Mouse (Mus musculus) stomach, embryonic 14.5 days (tissue): Measurements from ENCODE around the gene Smad6. TPM values are rescaled to one million over a fixed set of nuclear protein-coding genes. Genes with fewer than 3 reads are reported as not detected.

Source experiments
- ATAC-seq: fragments of 200-750 bp; cut with Nextera tagmentation; 2 replicates; pipeline ENCODE4 v1.8.0; 2017; ENCODE audit warnings: low read depth, moderate TSS enrichment; ENCODE audit not compliant: insufficient number of reproducible peaks, insufficient read depth, low FRiP score
- H3K27ac ChIP-seq: fragments of 300-500 bp; sonication (generic); 2 replicates; pipeline ENCODE4 v1.5.1; 2014; ENCODE audit warnings: mild to moderate bottlenecking, low read length, moderate library complexity, mixed read lengths
- H3K27me3 ChIP-seq: fragments of 300-500 bp; sonication (generic); 2 replicates; pipeline ENCODE4 v1.6.1; 2014; ENCODE audit warnings: low read length, control low read depth, mixed read lengths; ENCODE audit not compliant: control insufficient read depth, insufficient read depth
- H3K36me3 ChIP-seq: fragments of 300-500 bp; sonication (generic); 2 replicates; pipeline ENCODE4 v1.6.1; 2014; ENCODE audit warnings: mild to moderate bottlenecking, control low read depth, low read length, moderate library complexity, mixed read lengths; ENCODE audit not compliant: control insufficient read depth, insufficient read depth
- H3K4me1 ChIP-seq: fragments of 300-500 bp; sonication (generic); 2 replicates; pipeline ENCODE4 v1.6.1; 2014; ENCODE audit warnings: low read length, control low read depth, mixed read lengths; ENCODE audit not compliant: control insufficient read depth, insufficient read depth
- H3K4me2 ChIP-seq: fragments of 300-500 bp; sonication (generic); replicated peaks from 2 replicates; pipeline ENCODE4 v1.6.1; 2014; ENCODE audit warnings: low read depth, low read length, control low read depth
- H3K4me3 ChIP-seq: fragments of 300-500 bp; sonication (generic); 2 replicates; pipeline ENCODE4 v1.5.1; 2014; ENCODE audit warnings: low read depth, low read length, control low read depth
- H3K9ac ChIP-seq: fragments of 300-500 bp; sonication (generic); replicated peaks from 2 replicates; pipeline ENCODE4 v1.6.1; 2014; ENCODE audit warnings: low read depth, mild to moderate bottlenecking, control low read depth, low read length, moderate library complexity, mixed read lengths
- H3K9me3 ChIP-seq: fragments of 300-500 bp; sonication (generic); 2 replicates; pipeline ENCODE4 v1.6.1; 2016; ENCODE audit warnings: low read depth, low read length, control low read depth; ENCODE audit not compliant: control insufficient read depth
- WGBS: fragments of 180-500 bp; shearing (Covaris S2); extraction: QIAGEN DNeasy Blood & Tissue Kit; methylation state at CpG from one replicate; pipeline ENCODE4 v1.1.7; 2014; 5-methylcytosine and 5-hydroxymethylcytosine counted together
- polyA plus RNA-seq: library from polyadenylated mRNA; unstranded; fragments of >200 nt; fragmentation: Nextera tagmentation; extraction: Ambion mirVana; gene quantifications from 2 replicates; pipeline ENCODE4 v1.2.1, GENCODE M21; 2014

The Smad6 gene
- polyA plus RNA-seq, 1 experiment from 2014 or later, result 7.5 TPM

DNA sequence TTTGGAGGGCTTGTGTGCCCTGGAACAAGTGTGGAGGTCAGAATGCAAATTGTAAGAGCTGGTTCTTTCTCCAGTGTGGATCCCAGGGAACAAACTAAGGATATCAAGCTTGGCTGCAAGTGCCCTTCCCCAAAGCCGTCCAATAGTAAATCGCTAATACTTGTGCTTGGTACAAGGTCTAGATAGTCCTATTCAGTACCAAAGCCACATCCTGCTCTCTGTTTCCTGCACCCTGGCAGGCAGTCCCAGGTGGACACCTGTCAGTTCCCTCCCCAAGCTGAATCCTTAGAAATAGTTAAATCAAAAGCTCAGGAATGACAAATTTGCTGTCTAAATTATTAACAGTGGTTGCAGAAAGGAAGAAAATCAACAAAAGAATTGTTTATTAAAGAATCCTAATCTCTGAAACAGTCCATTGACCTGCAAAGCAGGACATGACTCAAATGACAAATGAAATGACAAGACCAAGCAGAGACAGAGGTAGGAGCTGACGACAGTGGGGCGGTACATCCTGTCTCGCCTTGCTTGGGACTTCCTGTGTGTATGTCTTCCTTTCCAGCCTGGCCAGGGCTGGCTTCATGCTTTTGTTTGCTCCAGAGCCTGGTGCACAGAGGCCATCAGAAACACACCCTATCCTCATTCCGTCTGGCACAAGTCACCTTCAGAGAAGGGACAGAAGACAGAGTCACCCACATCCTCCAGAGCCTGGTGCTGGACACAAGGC lies 8.2 kb upstream of the Smad6 start:
- H3K36me3 ChIP-seq, result no peaks in the 10 kb centered on the region
- H3K9me3 ChIP-seq, result no peaks in the 10 kb centered on the region
- H3K4me1 ChIP-seq, result no peaks in the 10 kb centered on the region
- H3K4me2 ChIP-seq, result no peak overlapping the region
- no peak overlapping the region for H3K9ac ChIP-seq
- H3K4me3 ChIP-seq, result no peak overlapping the region
- H3K27me3 ChIP-seq, result no peaks in the 10 kb centered on the region
- no peak overlapping the region for H3K27ac ChIP-seq
- 70% methylated on average over 6 of the region's 6 CpGs for WGBS
- ATAC-seq, result no peak

DNA sequence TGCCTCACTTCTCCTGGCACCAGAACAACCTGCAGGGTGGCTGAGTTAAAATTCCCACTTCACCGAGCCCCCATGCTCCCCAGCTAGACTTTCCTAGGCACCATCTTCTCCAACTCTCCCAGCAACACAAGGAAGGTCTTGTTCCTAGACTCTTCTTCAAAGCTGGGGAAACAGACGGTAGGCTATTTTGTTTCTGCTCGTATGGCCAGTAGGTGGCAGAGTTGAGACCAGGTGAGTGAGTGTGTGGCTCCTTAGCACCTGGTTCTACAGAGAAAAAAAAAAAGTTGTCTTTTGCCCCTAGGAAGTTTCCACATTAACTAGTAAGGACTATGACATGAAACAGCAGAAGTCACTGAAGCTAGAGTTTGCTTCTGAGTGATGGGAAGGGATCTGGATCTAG lies 3.7 kb upstream of the Smad6 start:
- H3K4me3 ChIP-seq, result no peak overlapping the region
- 4% methylated on average over 3 of the region's 3 CpGs for WGBS

DNA sequence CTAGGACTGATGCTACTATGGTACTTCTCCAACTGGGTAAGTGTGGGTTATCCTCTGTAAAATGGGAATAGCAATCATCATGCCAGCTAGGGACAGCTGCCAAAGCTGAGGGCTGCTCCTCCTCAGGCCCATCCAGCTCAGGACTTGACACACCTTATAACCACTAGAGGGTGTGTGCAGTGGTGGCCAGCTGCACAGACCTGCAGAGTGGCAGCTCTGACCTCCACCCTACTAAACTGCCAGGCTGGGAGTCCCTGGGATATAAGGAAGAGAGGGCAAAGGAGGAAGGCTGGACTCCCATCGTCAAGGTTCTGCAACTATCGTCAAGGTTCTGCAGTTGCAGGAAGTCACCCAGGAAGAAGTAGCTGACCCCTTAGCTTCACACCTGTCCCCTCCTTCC lies 3.1 kb upstream of the Smad6 start:
- ATAC-seq, result no peak

More for the DNA sequence above, 3.7 kb upstream of the Smad6 start:
- ATAC-seq, result no peak
- Histone ChIP-seq H3K27ac (no peak overlapping the region), H3K9me3 (no peaks in the 10 kb centered on the region), H3K27me3 (no peaks in the 10 kb centered on the region), H3K9ac (no peak overlapping the region), H3K36me3 (no peaks in the 10 kb centered on the region), H3K4me2 (no peak overlapping the region), H3K4me1 (0 out of 2 replicates have a peak, but pooled peaks cover 5% of the 10 kb centered on the region)

DNA sequence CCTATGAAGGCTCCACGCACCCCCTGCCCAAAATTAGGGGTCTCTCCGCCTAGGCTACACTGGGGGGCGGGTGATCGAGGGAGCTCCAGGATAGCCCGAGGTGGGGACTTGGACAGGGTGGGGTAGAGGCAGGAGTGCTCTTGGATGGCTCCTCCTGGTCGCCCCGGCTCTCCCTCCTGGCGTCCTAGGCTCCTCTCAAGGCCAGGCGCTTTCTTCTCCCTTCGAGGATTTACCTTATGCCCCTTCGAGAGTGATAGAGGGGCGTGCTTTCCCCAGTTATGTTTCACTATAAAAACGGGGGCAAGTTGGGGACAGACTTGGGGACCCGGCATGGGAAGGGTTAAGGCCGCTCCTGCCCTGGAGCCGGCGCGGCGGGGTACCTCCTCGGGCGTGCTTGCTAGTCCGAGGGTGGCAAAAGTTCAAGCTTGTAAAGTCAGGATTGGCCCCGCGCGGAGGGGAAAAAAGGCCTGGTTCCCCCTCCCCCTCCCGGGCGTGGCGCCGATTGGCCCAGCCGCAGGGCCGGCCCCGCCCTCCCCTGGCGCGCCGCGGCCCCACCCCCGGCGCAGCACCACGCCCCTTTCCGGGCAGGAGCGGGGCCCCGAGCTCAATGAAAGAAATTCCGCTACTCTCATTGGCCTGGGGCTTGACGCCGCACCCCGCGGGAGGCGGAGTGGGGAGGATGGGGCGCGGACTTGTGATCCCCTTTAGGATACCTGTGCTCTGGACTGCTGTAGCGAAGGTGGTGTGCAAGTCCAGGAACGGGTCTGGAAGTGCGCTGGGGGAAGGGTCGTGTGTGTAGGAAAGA lies 905 bp upstream of the Smad6 start:
- Histone ChIP-seq H3K27me3 (no peaks in the 10 kb centered on the region), H3K9me3 (no peaks in the 10 kb centered on the region), H3K9ac (peak overlapping the region; percentile 41), H3K4me1 (peaks cover 22% of the 10 kb centered on the region), H3K27ac (peak overlapping the region; percentile 99), H3K4me2 (peak overlapping the region; percentile 95), H3K36me3 (no peaks in the 10 kb centered on the region), H3K4me3 (peak overlapping the region; percentile 93)
- ATAC-seq, result peak; percentile 81
- under 1% methylated on average over 47 of the region's 54 CpGs for WGBS

More for the DNA sequence above, 3.1 kb upstream of the Smad6 start:
- Histone ChIP-seq H3K4me1 (0 out of 2 replicates have a peak, but pooled peaks cover 5% of the 10 kb centered on the region), H3K4me2 (no peak overlapping the region), H3K9me3 (no peaks in the 10 kb centered on the region), H3K9ac (no peak overlapping the region), H3K36me3 (no peaks in the 10 kb centered on the region), H3K27me3 (no peaks in the 10 kb centered on the region), H3K27ac (no peak overlapping the region), H3K4me3 (no peak overlapping the region)
- 39% methylated on average over 2 of the region's 2 CpGs for WGBS

GRCm38 (mm10) chr9:64021319-64021850 lies 474 bp downstream of the Smad6 start:
- peak overlapping the region; percentile 99 for H3K27ac ChIP-seq
- peak overlapping the region; percentile 93 for H3K4me3 ChIP-seq
- H3K9ac ChIP-seq, result peak overlapping the region; percentile 98
- H3K4me1 ChIP-seq, result peaks cover 36% of the 10 kb centered on the region
- no peaks in the 10 kb centered on the region for H3K9me3 ChIP-seq
- no peak for ATAC-seq
- H3K36me3 ChIP-seq, result no peaks in the 10 kb centered on the region
- no peaks in the 10 kb centered on the region for H3K27me3 ChIP-seq
- H3K4me2 ChIP-seq, result peak overlapping the region; percentile 95
- under 1% methylated on average over 32 of the region's 32 CpGs for WGBS

DNA sequence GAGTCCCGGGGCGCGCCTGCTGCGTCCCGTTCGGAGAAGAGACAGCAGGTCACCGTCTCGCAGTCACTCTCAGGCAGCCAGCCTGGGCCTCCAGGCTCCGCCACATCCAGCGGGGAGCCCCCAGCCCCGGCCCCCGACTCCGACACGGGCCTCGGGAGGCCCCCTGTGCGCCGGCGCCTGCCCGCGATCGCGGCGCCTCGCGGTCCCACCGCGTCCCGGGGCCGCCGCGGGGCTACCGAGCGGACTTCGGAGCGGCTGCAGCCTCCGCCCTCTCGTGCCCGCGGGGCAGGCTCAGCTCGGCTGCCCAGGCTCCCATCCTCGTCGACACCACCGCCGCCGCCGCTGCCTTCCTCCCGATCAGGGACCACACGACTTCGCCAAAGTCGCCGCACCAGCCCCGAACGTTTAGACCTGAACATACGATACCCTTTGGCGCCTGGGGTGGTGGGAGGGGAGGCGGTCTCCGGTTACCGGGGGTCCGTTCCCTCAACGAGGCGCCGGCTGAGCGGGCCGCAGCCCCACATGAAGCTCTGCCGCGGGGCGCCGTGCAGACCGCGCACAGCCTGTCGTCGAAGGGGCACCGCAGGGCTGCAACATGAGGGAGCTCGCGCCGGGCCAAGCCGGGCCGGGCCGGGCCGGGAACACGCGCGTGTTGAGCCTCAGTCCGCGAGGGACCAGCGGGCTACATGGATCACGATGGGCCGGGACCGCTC lies 1.1 kb downstream of the Smad6 start:
- Histone ChIP-seq H3K27me3 (no peaks in the 10 kb centered on the region), H3K9me3 (no peaks in the 10 kb centered on the region), H3K27ac (peak overlapping the region; percentile 99), H3K9ac (peak overlapping the region; percentile 98), H3K4me3 (peak overlapping the region; percentile 93), H3K4me1 (peaks cover 41% of the 10 kb centered on the region), H3K36me3 (no peaks in the 10 kb centered on the region; the same call in 1 of the 2 replicates), H3K4me2 (peak overlapping the region; percentile 95)
- under 1% methylated on average over 78 of the region's 89 CpGs for WGBS
- no peak for ATAC-seq

DNA sequence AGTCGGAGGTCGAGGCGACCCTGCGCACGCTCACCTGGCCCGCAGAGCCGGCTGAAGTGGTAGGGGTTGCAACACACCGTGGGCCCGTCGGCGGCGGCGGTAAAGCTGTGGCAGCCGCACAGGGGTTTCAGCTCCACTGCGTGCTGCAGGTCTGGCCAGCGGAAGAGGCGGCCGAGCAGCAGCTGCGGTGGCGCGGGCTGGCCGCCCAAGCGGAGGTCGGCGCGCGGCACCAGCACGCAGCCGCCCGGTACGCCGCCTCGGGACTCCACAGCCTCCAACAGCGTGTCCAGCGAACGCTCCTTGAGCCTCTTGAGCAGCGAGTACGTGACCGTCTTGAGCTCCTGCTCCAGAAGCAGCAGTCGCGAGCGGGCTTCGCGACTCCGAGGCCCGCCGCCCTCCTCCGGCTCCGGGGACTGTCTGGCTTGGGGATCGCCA lies 1.7 kb downstream of the Smad6 start:
- Histone ChIP-seq H3K27me3 (no peaks in the 10 kb centered on the region), H3K9ac (peak overlapping the region; percentile 98), H3K4me2 (peak overlapping the region; percentile 95), H3K9me3 (no peaks in the 10 kb centered on the region), H3K27ac (peak overlapping the region; percentile 99), H3K4me3 (peak overlapping the region; percentile 93), H3K4me1 (peaks cover 42% of the 10 kb centered on the region), H3K36me3 (no peaks in the 10 kb centered on the region; the same call in 1 of the 2 replicates)
- ATAC-seq, result no peak
- 0% methylated on average over 50 of the region's 50 CpGs for WGBS
